Mouse (Mus musculus) gastrocnemius, postnatal 4 days (tissue): ENCODE measurements at regions not wholly inside any gene's neighbourhood (a gene's known extent, or its start where the extent isn't known, plus 50 kb on each side); places are given as distances from the start of the nearest gene placed in this dataset. TPM values are rescaled to one million over a fixed set of nuclear protein-coding genes. Genes with fewer than 3 reads are reported as not detected.

Experiments used
- DNase-seq, 2 experiments: peaks; one replicate each; pipeline ENCODE4 v3.0.0; 2021 to 2022; ENCODE audit warnings: low spot score in 2 of 2, mixed read lengths in 2 of 2
- microRNA-seq: library from miRNA; unstranded; fragments of <30 nt; microRNA quantifications from one replicate; pipeline ENCODE4 v1.2.0, GENCODE M21; 2021

DNA sequence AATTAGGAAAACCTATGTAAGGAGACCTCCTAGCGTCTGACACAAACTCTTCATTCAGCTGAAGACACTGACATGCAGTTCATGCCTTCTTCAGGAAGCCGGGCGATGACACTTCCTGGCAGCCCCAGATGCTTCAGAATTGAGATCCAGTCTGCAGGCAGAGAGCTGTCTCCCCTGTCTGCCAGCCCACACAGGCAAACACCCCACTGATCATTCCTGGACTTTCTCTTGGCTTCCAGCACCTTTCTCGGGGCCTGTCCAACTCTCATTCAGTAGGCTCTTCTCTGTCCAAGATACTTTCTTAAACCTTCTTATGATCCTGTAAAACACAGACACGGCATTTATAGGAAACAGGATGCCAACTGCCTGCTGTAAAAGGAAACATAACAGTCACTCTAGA lies 50.0 kb upstream of the Adamts16 start:
- no peak for DNase-seq

Small RNA genes lying in the stretch of these regions (microRNA-seq; reads per million reads assigned to microRNA genes)
- not detected for gene Mir466f-4
